Mouse (Mus musculus) adrenal gland, postnatal 10 days (tissue): ENCODE results near the gene Ripor1. TPM values are rescaled to one million over a fixed set of nuclear protein-coding genes. Genes with fewer than 3 reads are reported as not detected.

Experiments used
- DNase-seq: peaks from one replicate; pipeline ENCODE4 v3.0.0; 2021; ENCODE audit warnings: mixed read lengths
- microRNA-seq: library from miRNA; unstranded; fragments of <30 nt; microRNA quantifications from one replicate; pipeline ENCODE4 v1.2.0, GENCODE M21; 2021
- total RNA-seq, 2 experiments: library from RNA; stranded (reverse); gene quantifications; 2 replicates each; pipeline ENCODE4 v1.2.3; 2021

Gene Ripor1
- total RNA-seq, 2 experiments from 2014 or later, result 30.4 to 34.5 TPM

GRCm38 (mm10) chr8:105626086-105626485 lies 21.0 kb downstream of the Ripor1 start:
- no peak for DNase-seq

GRCm38 (mm10) chr8:105629337-105629736 lies 24.3 kb downstream of the Ripor1 start:
- DNase-seq, result no peak

GRCm38 (mm10) chr8:105634771-105635458 lies 29.9 kb downstream of the Ripor1 start:
- no peak for DNase-seq

GRCm38 (mm10) chr8:105635481-105635880 lies 30.4 kb downstream of the Ripor1 start:
- DNase-seq, result peak; percentile 8

- peak; percentile 94 for DNase-seq
Measured at GRCm38 (mm10) chr8:105636018-105636962, 31.2 kb downstream of the Ripor1 start, which contains the start of gene Ctcf. Gene Ctcf, plus strand, starts transcription at chr8:105636568.

- peak; percentile 72 for DNase-seq
Measured at GRCm38 (mm10) chr8:105636963-105637510, 32.0 kb downstream of the Ripor1 start, which contains the start of gene Agrp. Gene Agrp, minus strand, starts transcription at chr8:105637393.

- peak; percentile 16 for DNase-seq
Measured at GRCm38 (mm10) chr8:105637601-105638041, 32.6 kb downstream of the Ripor1 start.

DNA sequence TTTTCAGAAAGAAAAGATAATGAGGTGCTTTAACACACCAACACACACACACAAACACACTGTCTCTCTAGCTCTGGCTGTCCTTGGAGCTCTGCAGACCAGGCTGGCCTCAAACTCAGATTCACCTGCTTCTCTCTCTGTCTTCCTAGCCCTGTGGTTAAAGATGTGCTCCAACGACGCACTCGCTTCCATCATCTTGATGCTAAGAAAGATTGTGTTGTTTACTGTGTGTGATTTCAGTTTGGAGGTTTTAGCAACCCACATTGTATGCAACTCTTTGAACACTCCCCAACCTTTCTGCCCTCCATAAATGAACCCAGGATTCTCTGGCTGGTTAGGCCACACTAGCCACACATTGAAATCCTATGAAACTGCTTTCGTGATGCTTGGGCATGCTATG lies 33.5 kb downstream of the Ripor1 start:
- DNase-seq, result no peak

DNA sequence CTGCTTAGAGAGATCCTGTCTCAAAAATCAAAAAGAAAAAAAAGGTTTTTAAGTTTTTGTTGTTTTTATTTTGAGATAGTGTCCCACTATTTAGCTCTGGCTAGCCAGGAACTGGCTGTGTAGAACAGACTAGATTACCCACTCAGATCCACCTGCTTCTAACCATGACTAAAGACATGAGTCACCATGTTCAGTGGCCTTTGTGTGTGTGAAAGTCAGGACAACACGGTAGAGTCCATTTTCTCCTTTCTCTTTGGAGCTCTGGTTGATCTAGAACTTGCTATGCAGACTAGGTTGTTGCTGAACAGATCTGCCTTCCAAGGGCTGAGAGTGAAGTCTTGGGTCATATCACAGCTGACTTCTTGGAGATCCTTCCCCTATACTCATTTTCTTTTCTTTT lies 34.8 kb downstream of the Ripor1 start:
- DNase-seq, result no peak

DNA sequence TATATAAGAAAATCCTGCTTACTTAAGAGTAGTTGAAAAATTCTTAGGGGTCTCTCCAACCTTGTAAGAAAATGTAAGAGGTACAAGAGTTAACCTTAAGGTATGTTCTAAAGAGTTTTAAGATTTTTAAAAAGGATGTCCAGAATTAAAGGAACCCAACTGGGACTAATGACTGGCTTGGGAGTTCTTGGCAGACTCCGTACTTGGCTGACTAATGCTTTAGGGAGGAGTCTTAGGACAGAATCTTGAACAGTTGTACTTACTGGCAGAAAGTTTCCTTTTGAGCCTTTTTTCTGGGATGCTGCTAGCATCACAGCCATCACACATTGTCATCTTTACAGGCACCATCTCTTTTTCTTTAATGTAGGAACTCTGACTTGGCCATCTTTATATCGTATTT lies 35.5 kb downstream of the Ripor1 start:
- DNase-seq, result peak; percentile 39

DNA sequence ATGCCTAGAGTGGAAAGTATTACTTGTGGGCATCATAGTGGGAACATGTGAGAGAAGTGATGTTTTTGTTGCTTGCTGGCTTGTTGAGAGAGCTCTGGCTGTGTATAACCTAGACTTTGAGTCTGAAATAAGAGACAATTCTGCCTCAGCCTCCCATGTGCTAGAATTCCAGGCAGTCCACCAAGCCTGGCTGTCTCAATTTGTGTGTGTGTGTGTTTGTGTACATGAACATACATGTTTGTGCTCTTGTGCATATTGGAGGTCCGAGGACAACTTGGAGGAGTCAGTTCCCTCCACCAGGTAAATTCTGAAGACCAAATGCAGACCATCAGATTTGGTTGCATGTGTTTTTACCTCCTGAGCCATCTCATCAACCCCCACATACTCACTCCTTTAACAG lies 40.1 kb downstream of the Ripor1 start:
- DNase-seq, result no peak

DNA sequence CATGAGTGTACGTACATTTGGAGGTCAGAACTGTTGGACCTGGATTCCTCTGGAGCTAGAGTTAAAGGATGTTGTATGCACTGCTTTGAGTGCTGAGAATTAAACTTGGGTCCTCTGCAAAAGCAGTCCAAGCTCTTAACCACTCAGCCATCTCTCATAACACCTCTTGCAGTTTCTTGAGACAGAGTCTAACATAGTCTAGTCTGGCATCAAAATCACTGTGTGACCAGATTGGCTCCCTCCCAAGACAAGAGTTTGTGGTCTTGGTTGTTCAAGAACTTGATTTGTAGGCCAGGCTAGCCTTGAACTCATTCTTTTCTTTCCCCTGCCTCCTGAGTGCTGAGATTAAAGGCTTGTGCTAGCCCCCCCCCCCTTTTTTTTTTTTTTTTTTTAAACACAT lies 43.9 kb downstream of the Ripor1 start:
- peak; percentile 13 for DNase-seq

GRCm38 (mm10) chr8:105657641-105658040 lies 52.6 kb downstream of the Ripor1 start:
- no peak for DNase-seq

- DNase-seq, result peak; percentile 14
Measured at GRCm38 (mm10) chr8:105661167-105661566, 56.1 kb downstream of the Ripor1 start.

Small RNA genes lying within 50 kb of the gene (microRNA-seq; reads per million reads assigned to microRNA genes)
- gene Mir1966, result not detected

Other genes starting within 250 kb of the Ripor1 start
- gene Plekhg4, start 232.0 kb upstream of the Ripor1 start, total RNA-seq, result under 1 TPM; 0.36 to 0.51 TPM
- gene Kctd19, start 191.8 kb upstream of the Ripor1 start, total RNA-seq, result under 1 TPM; 0.15 to 0.33 TPM
- gene Lrrc36, start 191.7 kb upstream of the Ripor1 start, total RNA-seq, result 1 to 10 TPM; 3.3 to 3.8 TPM
- gene Tppp3, start 133.7 kb upstream of the Ripor1 start, total RNA-seq, result 100 to 1,000 TPM in 1 of 2 experiments, 10 to 100 TPM in 1; 67.9 to 106 TPM
- 10 to 100 TPM; 15.1 to 18.4 TPM for gene Zdhhc1, start 108.4 kb upstream of the Ripor1 start, total RNA-seq
- gene Hsd11b2, start 86.5 kb upstream of the Ripor1 start, total RNA-seq, result 1 to 10 TPM; 1.9 to 2.5 TPM
- 10 to 100 TPM; 92.8 to 94.0 TPM for gene Atp6v0d1, start 39.2 kb upstream of the Ripor1 start, total RNA-seq
- 10 to 100 TPM; 53.0 to 62.3 TPM for gene Ctcf, start 31.3 kb downstream of the Ripor1 start, total RNA-seq
- 1 to 10 TPM in 1 of 2 experiments, under 1 TPM in 1; 0.97 to 1.3 TPM for gene Agrp, start 32.1 kb downstream of the Ripor1 start, total RNA-seq
- 1 to 10 TPM; 3.6 to 4.5 TPM for gene Carmil2, start 81.0 kb downstream of the Ripor1 start, total RNA-seq
- 10 to 100 TPM; 27.9 to 28.2 TPM for gene Acd, start 95.8 kb downstream of the Ripor1 start, total RNA-seq
- gene Pard6a, start 95.9 kb downstream of the Ripor1 start, total RNA-seq, result 10 to 100 TPM in 1 of 2 experiments, 1 to 10 TPM in 1; 9.1 to 12.6 TPM
- not detected for gene 4933405L10Rik, start 102.4 kb downstream of the Ripor1 start, total RNA-seq
- gene Enkd1, start 103.0 kb downstream of the Ripor1 start, total RNA-seq, result 1 to 10 TPM; 3.9 to 7.5 TPM
- 10 to 100 TPM in 1 of 2 experiments, 1 to 10 TPM in 1; 7.5 to 12.8 TPM for gene Gfod2, start 153.4 kb downstream of the Ripor1 start, total RNA-seq
- 10 to 100 TPM; 25.4 to 30.0 TPM for gene Ranbp10, start 222.1 kb downstream of the Ripor1 start, total RNA-seq
- gene Tsnaxip1, start 222.5 kb downstream of the Ripor1 start, total RNA-seq, result not detected
- 10 to 100 TPM in 1 of 2 experiments, 1 to 10 TPM in 1; 7.6 to 10.4 TPM for gene Cenpt, start 248.0 kb downstream of the Ripor1 start, total RNA-seq
- 10 to 100 TPM; 28.3 to 32.0 TPM for gene Thap11, start 249.9 kb downstream of the Ripor1 start, total RNA-seq